Mouse (Mus musculus) testis, adult 2 months (tissue): ENCODE measurements around the gene Gm11077.

Experiments
- CTCF ChIP-seq: fragments of 200-500 bp; IDR thresholded peaks from 2 replicates; pipeline ENCODE4 v1.5.1; 2012; ENCODE audit warnings: low read depth, mild to moderate bottlenecking, inconsistent platforms, low read length, moderate library complexity; ENCODE audit not compliant: control insufficient read depth, insufficient read depth, insufficient replicate concordance
- POLR2A ChIP-seq: fragments of 200-500 bp; IDR thresholded peaks from 2 replicates; pipeline ENCODE4 v1.6.1; 2012; ENCODE audit warnings: low read depth, mild to moderate bottlenecking, inconsistent platforms, low read length, moderate library complexity; ENCODE audit not compliant: control insufficient read depth

DNA sequence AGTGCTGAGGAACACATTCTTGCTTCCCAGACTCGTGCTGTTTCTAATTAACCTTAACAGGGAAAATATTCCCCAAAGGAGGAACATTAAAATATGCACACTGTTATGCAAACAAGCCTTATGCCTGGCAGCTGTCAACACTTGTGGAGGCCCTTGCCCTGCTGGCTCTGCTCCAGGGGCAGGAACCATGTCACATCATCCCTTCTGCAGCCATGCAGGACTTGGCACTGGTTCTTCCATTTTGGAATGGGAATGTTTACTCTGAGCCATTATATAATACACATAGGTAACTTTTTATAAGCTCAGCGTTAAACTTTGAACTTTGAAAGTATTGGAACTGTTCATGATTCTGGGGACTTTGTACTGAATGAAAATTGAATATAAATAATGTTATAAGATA, 18.5 kb downstream of the Gm11077 start:
- no peak for TF ChIP-seq CTCF
- no peak for TF ChIP-seq POLR2A
